In the genomic region with DNA sequence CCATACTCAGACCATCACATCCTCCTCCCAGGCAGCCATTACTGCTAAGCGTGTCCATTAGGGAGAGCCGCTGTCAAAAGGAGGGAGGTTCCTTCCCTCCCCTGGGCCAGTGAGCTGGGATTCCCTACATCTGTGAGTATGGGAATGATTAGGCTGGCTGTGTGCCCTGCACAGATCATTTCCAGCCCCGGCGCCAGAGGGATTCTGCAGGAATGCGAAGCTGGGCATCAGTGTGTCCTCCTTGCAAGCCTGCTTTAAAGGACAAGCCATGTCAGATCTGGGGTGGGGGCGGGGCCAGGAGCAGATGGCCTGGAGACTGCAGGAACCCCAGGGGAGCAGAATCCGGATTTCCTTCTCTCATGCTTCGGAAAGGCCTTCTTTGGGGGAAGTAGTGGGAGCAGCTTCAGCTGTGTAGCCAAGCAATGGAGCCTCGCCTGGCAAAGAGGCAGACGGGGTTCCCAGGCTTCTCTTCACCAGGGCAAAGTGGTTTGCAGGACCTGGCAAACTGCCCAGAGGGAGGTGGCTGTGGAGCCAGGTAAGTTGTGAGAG, we compare ENCODE assay signal across 8 mouse cellular contexts. TPM values are rescaled to one million over a fixed set of nuclear protein-coding genes. Genes with fewer than 3 reads are reported as not detected.
DNase-seq lines count a peak whose midpoint lies in the region; ATAC-seq lines count a peak whose summit lies in the region.

No protein-coding gene starts in this region.

- H3K4me1 ChIP-seq in embryonic facial prominence, embryonic 13.5 days: peaks cover 33% of the 10 kb centered on the region
- peaks cover 11 to 26% of the 10 kb centered on the region in 2 experiments; a peak in 3 of 4 replicates for H3K4me1 ChIP-seq in heart, embryonic 14.5 days (ENCODE audit: control insufficient read depth in 2 of 2, insufficient read depth in 2 of 2, low read length in 2 of 2)
- peaks cover 6% of the 10 kb centered on the region for H3K4me1 ChIP-seq in kidney, embryonic 16.5 days (ENCODE audit: insufficient read depth, low read length)
- peaks cover 15% of the 10 kb centered on the region for H3K4me1 ChIP-seq in lung, embryonic 15.5 days

- peak; percentile 86 for ATAC-seq in embryonic facial prominence, embryonic 13.5 days (ENCODE audit: insufficient number of reproducible peaks, insufficient read depth, low FRiP score, low TSS enrichment, low read depth)
- peak; percentile 58 for ATAC-seq in heart, embryonic 14.5 days (ENCODE audit: insufficient number of reproducible peaks, insufficient read depth, low FRiP score, low read depth)
- ATAC-seq in kidney, embryonic 16.5 days (ENCODE audit: low FRiP score, low TSS enrichment): peak; percentile 76
- peak; percentile 88; the same call in 1 of the 2 replicates for ATAC-seq in lung, embryonic 15.5 days (ENCODE audit: borderline replicate concordance, extremely low read depth, low FRiP score, low TSS enrichment)

- peak overlapping the region; percentile 92 for H3K27ac ChIP-seq in embryonic facial prominence, embryonic 13.5 days
- H3K27ac ChIP-seq in heart, embryonic 14.5 days (replicated peaks in 1 of 2; ENCODE audit: control insufficient read depth in 1 of 2, insufficient read depth in 1 of 2, low read depth in 2 of 2, low read length in 2 of 2): peak overlapping the region; percentile 30 to 53
- peak overlapping the region; percentile 34; the same call in 1 of the 2 replicates for H3K27ac ChIP-seq in kidney, embryonic 16.5 days (ENCODE audit: low read length)
- peak overlapping the region; percentile 67 for H3K27ac ChIP-seq in lung, embryonic 15.5 days

- peaks cover 7% of the 10 kb centered on the region; the same call in 1 of the 2 replicates for H3K36me3 ChIP-seq in embryonic facial prominence, embryonic 13.5 days
- no peaks in the 10 kb centered on the region for H3K36me3 ChIP-seq in heart, embryonic 14.5 days (ENCODE audit: control insufficient read depth, insufficient read depth, low read length)
- H3K36me3 ChIP-seq in kidney, embryonic 16.5 days (ENCODE audit: insufficient read depth, low read length): no peaks in the 10 kb centered on the region
- H3K36me3 ChIP-seq in lung, embryonic 15.5 days: no peaks in the 10 kb centered on the region

- peak overlapping the region; percentile 54 for H3K9ac ChIP-seq in embryonic facial prominence, embryonic 13.5 days
- peak overlapping the region; percentile 53 for H3K9ac ChIP-seq in heart, embryonic 14.5 days (ENCODE audit: low read length)
- H3K9ac ChIP-seq in kidney, embryonic 16.5 days (replicated peaks; ENCODE audit: low read length): no peak overlapping the region; the same call in 1 of the 2 replicates
- no peak overlapping the region for H3K9ac ChIP-seq in lung, embryonic 15.5 days

- H3K9me3 ChIP-seq in embryonic facial prominence, embryonic 13.5 days: no peaks in the 10 kb centered on the region
- no peaks in the 10 kb centered on the region for H3K9me3 ChIP-seq in heart, embryonic 14.5 days (ENCODE audit: control insufficient read depth, low read length)
- H3K9me3 ChIP-seq in kidney, embryonic 16.5 days (ENCODE audit: low read length): no peaks in the 10 kb centered on the region
- H3K9me3 ChIP-seq in lung, embryonic 15.5 days: no peaks in the 10 kb centered on the region

- peak overlapping the region; percentile 56 for H3K4me2 ChIP-seq in embryonic facial prominence, embryonic 13.5 days
- peak overlapping the region; percentile 51 for H3K4me2 ChIP-seq in heart, embryonic 14.5 days (ENCODE audit: low read length)
- H3K4me2 ChIP-seq in kidney, embryonic 16.5 days (replicated peaks; ENCODE audit: low read depth, low read length): peak overlapping the region; percentile 39
- H3K4me2 ChIP-seq in lung, embryonic 15.5 days: peak overlapping the region; percentile 46

- peak; percentile 97 for DNase-seq in heart, adult 11 months
- no peak for DNase-seq in heart, adult 8-10 months (ENCODE audit: low spot score)
- DNase-seq in retina, postnatal 7 days (ENCODE audit: low read depth, low spot score): peak; percentile 44
- DNase-seq in thymus, postnatal 14 days: no peak

- H3K27me3 ChIP-seq in embryonic facial prominence, embryonic 13.5 days: no peaks in the 10 kb centered on the region
- H3K27me3 ChIP-seq in heart, embryonic 14.5 days (ENCODE audit: control insufficient read depth, insufficient read depth, low read length): no peaks in the 10 kb centered on the region
- no peaks in the 10 kb centered on the region for H3K27me3 ChIP-seq in kidney, embryonic 16.5 days (ENCODE audit: insufficient read depth, low read length)
- no peaks in the 10 kb centered on the region for H3K27me3 ChIP-seq in lung, embryonic 15.5 days

- H3K4me3 ChIP-seq in embryonic facial prominence, embryonic 13.5 days: peak overlapping the region; percentile 29
- H3K4me3 ChIP-seq in heart, embryonic 14.5 days (ENCODE audit: control insufficient read depth in 1 of 2, insufficient read depth in 1 of 2, low read depth in 1 of 2, low read length in 2 of 2): peak overlapping the region; percentile 5 to 16; a peak in 3 of 4 replicates
- H3K4me3 ChIP-seq in kidney, embryonic 16.5 days (ENCODE audit: low read length): peak overlapping the region; percentile 7; the same call in 1 of the 2 replicates
- H3K4me3 ChIP-seq in lung, embryonic 15.5 days: peak overlapping the region; percentile 21

- 4% methylated on average over 10 of the region's 10 CpGs for WGBS in embryonic facial prominence, embryonic 13.5 days
- 9% methylated on average over 10 of the region's 10 CpGs for WGBS in heart, embryonic 14.5 days
- WGBS in kidney, embryonic 16.5 days: 25% methylated on average over 10 of the region's 10 CpGs
- WGBS in lung, embryonic 15.5 days: 11% methylated on average over 10 of the region's 10 CpGs

RNA-seq across cellular contexts. Expression of gene Dlg1, which starts 45.3 kb away (rescaled TPM):
- total RNA-seq in heart, adult 8-10 months (2022): 10 to 100 TPM; 57.3 to 66.3 (median 58.5) TPM
- polyA plus RNA-seq in embryonic facial prominence, embryonic 13.5 days (2015; fragmentation: Nextera tagmentation; extraction: Ambion mirVana): 33.0 and 34.8 TPM in 2 replicates
- polyA plus RNA-seq in heart, embryonic 14.5 days (2014; fragmentation: Nextera tagmentation; extraction: Ambion mirVana): 18.5 and 21.9 TPM in 2 replicates
- 25.5 and 32.1 TPM in 2 replicates for polyA plus RNA-seq in kidney, embryonic 16.5 days (2015; fragmentation: Nextera tagmentation; extraction: Ambion mirVana)
- polyA plus RNA-seq in lung, embryonic 15.5 days (2015; fragmentation: Nextera tagmentation; extraction: Ambion mirVana): 21.4 and 23.0 TPM in 2 replicates

Comparison
In these comparisons a context has a peak if more than half of its experiments do, and no peak if none do; other contexts are left out.
1. DNase-seq: peak in heart, adult 11 months (single experiment) and retina, postnatal 7 days (single experiment); none in heart, adult 8-10 months (single experiment) and thymus, postnatal 14 days (single experiment).
2. H3K27ac ChIP-seq: peak in every context shown above with its lines; median percentile 92 in embryonic facial prominence, embryonic 13.5 days; 67 in lung, embryonic 15.5 days; 42 in heart, embryonic 14.5 days; 34 in kidney, embryonic 16.5 days.
3. H3K9ac ChIP-seq: peak in embryonic facial prominence, embryonic 13.5 days (single experiment) and heart, embryonic 14.5 days (single experiment); none in kidney, embryonic 16.5 days (single experiment) and lung, embryonic 15.5 days (single experiment).
4. Peak in every context shown above with its lines, with median percentiles within 50 percentile points of each other: ATAC-seq, H3K4me2 ChIP-seq and H3K4me3 ChIP-seq.